Mouse (Mus musculus) heart, adult 2 months (tissue): Measurements from ENCODE around the gene Rnasel.

Experiments used
- CTCF ChIP-seq: fragments of 200-600 bp; IDR thresholded peaks from 2 replicates; pipeline ENCODE4 v1.8.1; 2022; ENCODE audit warnings: antibody characterized with exemption, mild to moderate bottlenecking, moderate library complexity
- POLR2A ChIP-seq: fragments of 200-500 bp; IDR thresholded peaks from 2 replicates; pipeline ENCODE4 v1.6.1; 2011; ENCODE audit warnings: mild to moderate bottlenecking, low read depth, low read length, control low read depth; ENCODE audit not compliant: insufficient read depth

- TF ChIP-seq CTCF (no peak), POLR2A (no peak)
Observed at GRCm38 (mm10) chr1:153723426-153723825, 25.8 kb upstream of the Rnasel start.
